Mouse (Mus musculus): ENCODE results near the gene Shmt1.

- TF ChIP-seq CTCF (IDR thresholded peaks at IDR 0.05; ENCODE audit: low read depth): no peak
- no peak for TF ChIP-seq EP300 (IDR thresholded peaks at IDR 0.05; ENCODE audit: low read depth)
These were observed 36.7 kb downstream of the Shmt1 start for GRCm38 (mm10) chr11:60774841-60775240.
